Comparison of ENCODE assay signal across 10 mouse cellular contexts in the genomic region with DNA sequence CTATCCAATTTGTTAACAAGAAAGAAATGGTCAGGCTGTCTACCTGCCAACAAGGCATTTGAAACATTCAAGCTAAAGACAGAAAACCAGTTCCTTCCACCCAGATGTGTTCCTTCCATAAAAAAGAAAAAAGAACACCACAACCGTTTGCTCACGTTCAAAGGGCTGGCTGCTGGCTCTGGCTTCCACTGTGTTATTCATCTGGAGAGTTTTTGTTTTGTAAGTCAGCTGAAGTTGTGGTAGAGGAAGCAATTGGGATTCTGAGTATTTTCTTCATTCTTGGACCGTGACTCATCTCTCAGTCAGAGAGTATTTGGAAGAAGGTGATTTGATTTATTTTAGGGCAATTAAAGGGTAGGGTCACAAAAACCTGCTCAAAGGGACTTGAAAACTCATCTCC.
"Had no signal": no experiment of that assay in that cellular context is flagged by ENCODE, and none has a peak within 500 bp of the region (broad histone marks: within the 10 kb centered on the region; RNA-seq: fewer than 3 reads in every experiment).

No protein-coding gene starts in this region.

- H3K36me3 ChIP-seq: limb, embryonic 13.5 days; midbrain, embryonic 12.5 days; stomach, embryonic 15.5 days had no signal

- H3K4me3 ChIP-seq: limb, embryonic 13.5 days; midbrain, embryonic 12.5 days; stomach, embryonic 15.5 days had no signal

- H3K27me3 ChIP-seq: limb, embryonic 13.5 days; midbrain, embryonic 12.5 days; stomach, embryonic 15.5 days had no signal

- ATAC-seq: midbrain, embryonic 16.5 days had no signal

- H3K4me1 ChIP-seq: midbrain, embryonic 12.5 days; stomach, embryonic 15.5 days had no signal

- H3K27ac ChIP-seq: limb, embryonic 13.5 days; liver, embryonic 14.5 days; midbrain, embryonic 12.5 days; stomach, embryonic 15.5 days had no signal

- DNase-seq: kidney, postnatal 10 days; left cerebral cortex, postnatal 4 days; lung, adult 18-20 months; right cerebral cortex, postnatal 25 days; thymus, postnatal 36 days had no signal
